ENCODE assay signal across 12 mouse cellular contexts in genomic region chr9:57770214-57770613, GRCm38 (mm10). TPM values are rescaled to one million over a fixed set of nuclear protein-coding genes. Genes with fewer than 3 reads are reported as not detected.
DNase-seq lines count a peak whose midpoint lies in the region; ATAC-seq lines count a peak whose summit lies in the region.
"Had no signal": no experiment of that assay in that cellular context is flagged by ENCODE, and none has a peak within 500 bp of the region (broad histone marks: within the 10 kb centered on the region; RNA-seq: fewer than 3 reads in every experiment).

No protein-coding gene starts in this region.

- no peaks in the 10 kb centered on the region for H3K27me3 ChIP-seq in heart, embryonic 16.5 days (ENCODE audit: control insufficient read depth, insufficient read depth, low read length)
- no peaks in the 10 kb centered on the region for H3K27me3 ChIP-seq in liver, embryonic 11.5 days (replicated peaks; ENCODE audit: control insufficient read depth, insufficient read depth, low read length)

- no peaks in the 10 kb centered on the region for H3K36me3 ChIP-seq in heart, embryonic 16.5 days (ENCODE audit: control insufficient read depth, insufficient read depth)
- no peaks in the 10 kb centered on the region for H3K36me3 ChIP-seq in liver, embryonic 11.5 days (ENCODE audit: control insufficient read depth, insufficient read depth, low read length)

- H3K4me2 ChIP-seq in heart, embryonic 16.5 days (ENCODE audit: low read depth, low read length): no peak overlapping the region
- peak overlapping the region; percentile 52 for H3K4me2 ChIP-seq in liver, embryonic 11.5 days

- H3K4me3 ChIP-seq in heart, embryonic 16.5 days (ENCODE audit: low read length): no peak overlapping the region
- H3K4me3 ChIP-seq in liver, embryonic 11.5 days (ENCODE audit: low read depth, low read length): peak overlapping the region; percentile 12; the same call in 1 of the 2 replicates

- 21% methylated on average over 1 of the region's 1 CpGs for WGBS in heart, embryonic 16.5 days
- WGBS in liver, embryonic 11.5 days: 58% methylated on average over 1 of the region's 1 CpGs

- peaks cover 40% of the 10 kb centered on the region for H3K4me1 ChIP-seq in heart, embryonic 16.5 days (ENCODE audit: control insufficient read depth, insufficient read depth, low read length)
- peaks cover 53% of the 10 kb centered on the region for H3K4me1 ChIP-seq in liver, embryonic 11.5 days (replicated peaks; ENCODE audit: control insufficient read depth, insufficient read depth, low read length)

- no peak for DNase-seq in heart, adult 8-10 months (ENCODE audit: low spot score)
- DNase-seq in thymus, postnatal 0 days (ENCODE audit: low spot score): peak; percentile 75
- DNase-seq in thymus, adult 18-20 months: no peak
- DNase-seq in liver, embryonic 11.5 days (ENCODE audit: low spot score): no peak
- DNase-seq in thymus, postnatal 4 days: peak; percentile 50
- no peak for DNase-seq in gastrocnemius, postnatal 4 days (ENCODE audit: low spot score in 2 of 2)
- DNase-seq: adrenal gland, postnatal 25 days; cerebellum, adult 11 months; right cerebral cortex, postnatal 25 days had no signal

- H3K27ac ChIP-seq in heart, embryonic 16.5 days (ENCODE audit: low read length): peak overlapping the region; percentile 55
- H3K27ac ChIP-seq in liver, embryonic 11.5 days (ENCODE audit: low read depth, low read length): peak overlapping the region; percentile 97

- peak; percentile 17; the same call in 1 of the 2 replicates for ATAC-seq in heart, embryonic 16.5 days (replicated peaks; ENCODE audit: extremely low read depth, insufficient read depth, low FRiP score)
- ATAC-seq in liver, embryonic 11.5 days (replicated peaks; ENCODE audit: low FRiP score): no peak; the same call in 1 of the 2 replicates
- no peak for ATAC-seq in frontal cortex, adult (ENCODE audit: low TSS enrichment)
- ATAC-seq: intestine, postnatal 0 days had no signal

- H3K9me3 ChIP-seq in heart, embryonic 16.5 days (replicated peaks; ENCODE audit: control insufficient read depth, low read length): no peaks in the 10 kb centered on the region
- H3K9me3 ChIP-seq in liver, embryonic 11.5 days (ENCODE audit: control insufficient read depth, low read length): no peaks in the 10 kb centered on the region

- H3K9ac ChIP-seq in heart, embryonic 16.5 days (ENCODE audit: low read length): no peak overlapping the region
- peak overlapping the region; percentile 32 for H3K9ac ChIP-seq in liver, embryonic 11.5 days (ENCODE audit: low read depth, low read length)

RNA-seq across cellular contexts. Expression of gene Clk3, which starts 4.6 kb away (rescaled TPM):
- 57.9 and 67.5 TPM in 2 replicates for polyA plus RNA-seq in heart, embryonic 16.5 days (2015; fragmentation: Nextera tagmentation; extraction: Ambion mirVana)
- 10 to 100 TPM; 23.8 to 36.5 (median 29.3) TPM for total RNA-seq in heart, adult 8-10 months (2022)
- 211 and 221 TPM in 2 replicates for polyA plus RNA-seq in thymus, postnatal 0 days (2015; fragmentation: Nextera tagmentation; extraction: Ambion mirVana)
- 85.0 and 85.1 TPM in 2 replicates for polyA plus RNA-seq in liver, embryonic 11.5 days (2014; fragmentation: Nextera tagmentation; extraction: Ambion mirVana)
- 10 to 100 TPM; 52.7 to 58.9 TPM for total RNA-seq in gastrocnemius, postnatal 4 days (2021)

Comparison
In these comparisons a context has a peak if more than half of its experiments do, and no peak if none do; other contexts are left out.
1. DNase-seq: peak in thymus, postnatal 0 days (single experiment) and thymus, postnatal 4 days (single experiment); none in heart, adult 8-10 months (single experiment), thymus, adult 18-20 months (0 of 2), liver, embryonic 11.5 days (single experiment) and gastrocnemius, postnatal 4 days (0 of 2).